Mouse (Mus musculus): ENCODE measurements at regions not wholly inside any gene's neighbourhood (a gene's known extent, or its start where the extent isn't known, plus 50 kb on each side); places are given as distances from the start of the nearest gene placed in this dataset.
A peak's percentile ranks its signal among the peaks of the same experiment; 100 is the strongest.

DNA sequence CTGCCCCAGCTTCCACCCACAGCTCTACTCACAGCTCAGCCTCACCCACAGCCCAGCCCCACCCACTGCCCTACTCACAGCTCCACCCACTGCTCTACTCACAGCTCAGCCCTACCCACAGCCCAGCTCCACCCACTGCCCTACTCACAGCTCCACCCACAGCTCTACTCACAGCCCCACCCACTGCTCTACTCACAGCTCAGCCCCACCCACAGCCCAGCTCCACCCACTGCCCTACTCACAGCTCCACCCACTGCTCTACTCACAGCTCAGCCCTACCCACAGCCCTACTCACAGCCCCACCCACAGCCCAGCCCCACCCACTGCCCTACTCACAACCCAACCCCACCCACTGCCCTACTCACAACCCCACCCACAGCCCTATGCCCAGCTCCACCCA, 56.5 kb upstream of the Phox2b start:
- Histone ChIP-seq H3K27me3 (ENCODE audit: insufficient read depth, low read length) (peaks cover 25% of the 10 kb centered on the region), H3K4me1 (replicated peaks; ENCODE audit: low read depth, low read length) (peaks cover 25% of the 10 kb centered on the region), H3K9me3 (ENCODE audit: low read length) (no peaks in the 10 kb centered on the region), H3K4me3 (replicated peaks; ENCODE audit: low read length) (no peak overlapping the region), H3K36me3 (ENCODE audit: insufficient read depth, low read length) (no peaks in the 10 kb centered on the region)
- TF ChIP-seq CTCF (conservative IDR thresholded peaks at IDR 0.05; ENCODE audit: low read length) (no peak), POU5F1 (IDR thresholded peaks at IDR 0.05; ENCODE audit: borderline replicate concordance, low read length) (no peak), NANOG (IDR thresholded peaks at IDR 0.05; ENCODE audit: borderline replicate concordance, low read length) (no peak)

GRCm38 (mm10) chr5:67156911-67157310, 57.8 kb upstream of the Phox2b start:
- TF ChIP-seq NANOG (IDR thresholded peaks at IDR 0.05; ENCODE audit: borderline replicate concordance, low read length) (no peak), POU5F1 (IDR thresholded peaks at IDR 0.05; ENCODE audit: borderline replicate concordance, low read length) (no peak), CTCF (conservative IDR thresholded peaks at IDR 0.05; ENCODE audit: low read length) (no peak)
- no peaks in the 10 kb centered on the region for H3K9me3 ChIP-seq (ENCODE audit: low read length)

GRCm38 (mm10) chr5:67176827-67177226, 77.7 kb upstream of the Phox2b start:
- no peak for TF ChIP-seq CTCF (conservative IDR thresholded peaks at IDR 0.05; ENCODE audit: low read length)
- no peak for TF ChIP-seq NANOG (IDR thresholded peaks at IDR 0.05; ENCODE audit: borderline replicate concordance, low read length)
- TF ChIP-seq POU5F1 (IDR thresholded peaks at IDR 0.05; ENCODE audit: borderline replicate concordance, low read length): no peak
- peak overlapping the region; percentile 48; the same call in 1 of the 2 replicates for H3K4me3 ChIP-seq (replicated peaks; ENCODE audit: low read length)
- H3K36me3 ChIP-seq (ENCODE audit: insufficient read depth, low read length): no peaks in the 10 kb centered on the region
- peaks cover 10% of the 10 kb centered on the region; the same call in 1 of the 2 replicates for H3K4me1 ChIP-seq (replicated peaks; ENCODE audit: low read depth, low read length)
- peaks cover 12% of the 10 kb centered on the region for H3K27me3 ChIP-seq (ENCODE audit: insufficient read depth, low read length)
- no peaks in the 10 kb centered on the region for H3K9me3 ChIP-seq (ENCODE audit: low read length)

More at GRCm38 (mm10) chr5:67156911-67157310, 57.8 kb upstream of the Phox2b start:
- Histone ChIP-seq H3K36me3 (ENCODE audit: insufficient read depth, low read length) (no peaks in the 10 kb centered on the region), H3K4me1 (replicated peaks; ENCODE audit: low read depth, low read length) (peaks cover 16% of the 10 kb centered on the region), H3K4me3 (replicated peaks; ENCODE audit: low read length) (no peak overlapping the region), H3K27me3 (ENCODE audit: insufficient read depth, low read length) (peaks cover 29% of the 10 kb centered on the region)

- Histone ChIP-seq H3K9me3 (ENCODE audit: low read length) (peaks cover 2% of the 10 kb centered on the region; the same call in 1 of the 2 replicates), H3K4me1 (replicated peaks; ENCODE audit: low read depth, low read length) (peaks cover 10% of the 10 kb centered on the region; the same call in 1 of the 2 replicates)
- TF ChIP-seq POU5F1 (IDR thresholded peaks at IDR 0.05; ENCODE audit: borderline replicate concordance, low read length) (no peak), CTCF (conservative IDR thresholded peaks at IDR 0.05; ENCODE audit: low read length) (no peak), NANOG (IDR thresholded peaks at IDR 0.05; ENCODE audit: borderline replicate concordance, low read length) (no peak)
Measured at GRCm38 (mm10) chr5:67179221-67179620, 80.1 kb upstream of the Phox2b start.

DNA sequence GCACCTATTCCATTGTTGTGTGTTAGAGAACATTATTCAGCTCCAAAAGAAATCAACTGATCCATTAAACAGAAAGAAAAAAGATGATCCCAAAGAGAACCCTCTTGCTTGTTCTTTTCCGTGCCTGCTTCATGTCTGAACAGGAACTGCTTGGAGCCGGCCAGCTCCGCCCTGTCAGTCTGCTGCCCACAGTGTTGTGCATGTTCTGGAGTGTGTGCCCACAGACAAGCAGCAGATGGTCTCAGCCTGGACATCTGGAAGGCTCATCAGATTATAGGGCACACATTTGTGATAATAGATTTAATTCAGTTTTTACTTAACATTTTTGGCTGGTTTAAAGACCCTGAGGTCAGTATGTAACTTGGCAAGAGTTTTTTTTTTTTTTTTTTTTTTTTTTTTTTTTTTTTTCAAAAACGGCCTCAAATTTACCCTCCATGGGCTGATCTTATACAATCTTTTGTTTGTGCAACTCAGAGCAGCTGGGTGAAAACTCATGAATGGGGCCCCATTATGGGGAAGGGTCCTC, 70.9 kb upstream of the Tmem33 start:
- 0 out of 2 replicates have a peak, but pooled peaks cover 4% of the 10 kb centered on the region for H3K27me3 ChIP-seq (ENCODE audit: insufficient read depth, low read length)
- H3K4me1 ChIP-seq (replicated peaks; ENCODE audit: low read depth, low read length): no peaks in the 10 kb centered on the region
- peaks cover 18% of the 10 kb centered on the region for H3K9me3 ChIP-seq (ENCODE audit: low read length)
- H3K4me3 ChIP-seq (replicated peaks; ENCODE audit: low read length): no peak overlapping the region
- H3K36me3 ChIP-seq (ENCODE audit: insufficient read depth, low read length): no peaks in the 10 kb centered on the region
- TF ChIP-seq CTCF (conservative IDR thresholded peaks at IDR 0.05; ENCODE audit: low read length): no peak

More at GRCm38 (mm10) chr5:67179221-67179620, 80.1 kb upstream of the Phox2b start:
- Histone ChIP-seq H3K4me3 (replicated peaks; ENCODE audit: low read length) (no peak overlapping the region), H3K27me3 (ENCODE audit: insufficient read depth, low read length) (peaks cover 15% of the 10 kb centered on the region), H3K36me3 (ENCODE audit: insufficient read depth, low read length) (no peaks in the 10 kb centered on the region)

DNA sequence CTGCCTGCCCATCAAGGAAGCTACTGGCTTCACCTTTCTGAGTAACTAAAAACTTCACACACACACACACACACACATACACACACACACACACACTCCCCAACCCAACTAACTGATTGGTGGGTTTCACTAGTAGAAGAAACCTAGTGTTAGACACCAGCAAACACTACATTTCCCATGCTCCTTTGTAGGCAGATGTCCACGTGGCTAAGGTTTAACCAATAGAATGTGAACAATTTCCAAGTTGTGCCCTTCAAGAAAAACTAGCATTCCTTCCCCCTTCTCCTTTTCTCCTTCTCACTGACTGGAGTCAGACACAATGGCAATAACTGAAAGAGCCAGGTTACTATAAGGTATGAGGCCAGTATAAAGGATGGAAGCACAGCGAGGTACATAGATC, 66.3 kb upstream of the Tmem33 start:
- Histone ChIP-seq H3K4me1 (replicated peaks; ENCODE audit: low read depth, low read length) (no peaks in the 10 kb centered on the region), H3K36me3 (ENCODE audit: insufficient read depth, low read length) (no peaks in the 10 kb centered on the region), H3K4me3 (replicated peaks; ENCODE audit: low read length) (no peak overlapping the region), H3K27me3 (ENCODE audit: insufficient read depth, low read length) (no peaks in the 10 kb centered on the region), H3K9me3 (ENCODE audit: low read length) (peaks cover 23% of the 10 kb centered on the region)
- TF ChIP-seq CTCF (conservative IDR thresholded peaks at IDR 0.05; ENCODE audit: low read length) (no peak), NANOG (IDR thresholded peaks at IDR 0.05; ENCODE audit: borderline replicate concordance, low read length) (no peak), POU5F1 (IDR thresholded peaks at IDR 0.05; ENCODE audit: borderline replicate concordance, low read length) (no peak)

GRCm38 (mm10) chr5:67205083-67205738, 55.2 kb upstream of the Tmem33 start:
- Histone ChIP-seq H3K4me1 (replicated peaks; ENCODE audit: low read depth, low read length) (no peaks in the 10 kb centered on the region), H3K4me3 (replicated peaks; ENCODE audit: low read length) (no peak overlapping the region), H3K36me3 (ENCODE audit: insufficient read depth, low read length) (no peaks in the 10 kb centered on the region), H3K27me3 (ENCODE audit: insufficient read depth, low read length) (peaks cover 3% of the 10 kb centered on the region; the same call in 1 of the 2 replicates), H3K9me3 (ENCODE audit: low read length) (peaks cover 4% of the 10 kb centered on the region)
- TF ChIP-seq NANOG (IDR thresholded peaks at IDR 0.05; ENCODE audit: borderline replicate concordance, low read length) (no peak), CTCF (conservative IDR thresholded peaks at IDR 0.05; ENCODE audit: low read length) (no peak)

All from E14TG2a.4 (cell line).